Mouse (Mus musculus): ENCODE measurements around the gene Gm45233.
A peak's percentile ranks its signal among the peaks of the same experiment; 100 is the strongest.

Gene Gm45233

DNA sequence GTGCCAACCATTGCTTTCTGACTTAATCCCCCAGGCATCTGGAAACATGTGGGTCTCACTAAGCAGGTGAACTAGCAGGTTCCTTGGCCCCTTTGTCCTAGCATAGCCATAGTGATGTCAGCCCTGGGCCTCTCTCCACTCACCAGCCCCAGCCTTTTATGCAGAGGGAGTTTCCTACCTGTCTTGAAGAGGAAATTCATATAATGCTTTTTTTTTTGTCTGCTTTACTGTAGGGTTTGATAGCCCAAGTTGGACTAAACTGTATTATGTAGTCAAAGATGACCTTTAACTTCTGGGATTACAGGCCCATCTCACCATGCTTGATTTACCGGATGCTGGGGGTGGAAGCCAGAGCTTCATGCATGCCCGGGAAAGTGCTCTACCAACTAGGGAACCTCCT is 5.9 kb downstream of the Gm45233 start:
- DNase-seq (ENCODE audit: low read depth) = no peak

DNA sequence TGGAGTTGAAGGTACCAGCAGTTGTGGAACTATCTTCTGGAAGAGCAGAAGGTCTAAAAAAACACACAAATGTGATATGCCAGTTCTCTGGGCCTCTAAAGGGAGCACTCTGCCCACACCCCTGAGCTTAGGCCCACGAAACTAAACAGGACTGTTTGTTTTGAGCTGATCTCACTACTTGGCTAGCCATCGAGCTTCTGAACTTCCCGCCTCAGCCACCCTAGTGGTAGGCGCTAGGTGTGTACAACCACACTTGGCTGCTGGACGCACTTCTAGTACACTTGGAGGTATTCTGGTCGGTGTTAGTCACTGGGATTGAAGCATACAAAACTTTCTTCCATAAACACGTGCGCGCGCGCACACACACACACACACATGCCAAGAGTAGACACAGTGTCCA is 7.8 kb downstream of the Gm45233 start:
- DNase-seq (ENCODE audit: low read depth) = no peak

DNA sequence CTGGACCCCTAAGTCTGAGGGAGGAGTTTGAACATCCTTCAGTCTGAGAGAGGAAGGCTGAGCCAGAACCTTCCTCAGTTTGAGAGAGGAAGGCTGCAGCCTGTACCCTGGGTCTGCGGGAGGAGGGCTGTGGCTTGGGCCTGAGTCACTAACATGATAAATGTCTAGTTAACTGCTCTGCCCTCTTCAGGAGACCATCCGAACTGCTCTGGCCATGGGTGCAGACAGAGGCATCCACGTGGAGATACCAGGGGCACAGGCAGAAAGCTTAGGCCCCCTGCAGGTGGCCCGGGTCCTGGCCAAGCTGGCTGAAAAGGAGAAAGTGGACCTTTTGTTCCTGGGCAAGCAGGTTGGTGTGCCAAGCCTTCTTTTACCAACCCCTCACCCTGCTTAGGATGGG is 8.7 kb downstream of the Gm45233 start:
- peak; percentile 38 for DNase-seq (ENCODE audit: low read depth)

DNA sequence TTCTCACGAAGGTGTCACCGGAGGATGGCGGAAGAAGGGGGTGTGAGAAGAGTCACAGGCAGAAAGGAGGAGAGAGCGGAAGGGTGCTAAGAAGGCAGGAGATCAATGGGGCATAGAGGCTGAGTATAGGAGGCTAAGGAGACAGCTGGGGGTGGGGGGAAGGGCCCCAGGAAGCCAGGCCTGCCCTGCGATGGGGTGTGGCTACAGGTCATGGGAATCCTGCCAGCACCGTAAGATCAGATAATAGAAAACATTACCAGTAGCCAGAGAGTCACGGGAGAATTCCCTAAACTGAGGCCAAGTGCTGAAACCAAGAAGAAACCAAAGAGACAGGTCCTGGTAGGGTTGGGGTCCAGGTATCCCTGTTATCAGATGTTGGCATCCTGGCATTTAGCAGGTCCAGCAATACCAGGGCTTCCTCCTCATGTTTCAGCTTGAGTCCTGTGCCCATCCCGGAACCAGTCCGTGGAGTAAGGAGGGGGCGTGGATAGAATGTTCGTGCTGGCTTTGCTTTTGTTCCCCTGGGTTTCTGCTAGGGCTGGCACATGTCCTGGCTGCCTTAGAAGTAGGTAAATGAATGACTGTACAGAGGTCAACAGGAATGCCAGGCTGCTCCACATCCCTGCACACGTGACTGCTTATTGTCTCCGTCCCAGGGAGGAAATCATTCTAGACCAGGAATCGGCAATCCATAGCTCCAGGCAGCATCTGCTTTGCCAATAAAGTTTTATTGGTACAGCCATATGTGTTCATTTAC is 9.8 kb downstream of the Gm45233 start:
- no peak for DNase-seq (ENCODE audit: low read depth)

DNA sequence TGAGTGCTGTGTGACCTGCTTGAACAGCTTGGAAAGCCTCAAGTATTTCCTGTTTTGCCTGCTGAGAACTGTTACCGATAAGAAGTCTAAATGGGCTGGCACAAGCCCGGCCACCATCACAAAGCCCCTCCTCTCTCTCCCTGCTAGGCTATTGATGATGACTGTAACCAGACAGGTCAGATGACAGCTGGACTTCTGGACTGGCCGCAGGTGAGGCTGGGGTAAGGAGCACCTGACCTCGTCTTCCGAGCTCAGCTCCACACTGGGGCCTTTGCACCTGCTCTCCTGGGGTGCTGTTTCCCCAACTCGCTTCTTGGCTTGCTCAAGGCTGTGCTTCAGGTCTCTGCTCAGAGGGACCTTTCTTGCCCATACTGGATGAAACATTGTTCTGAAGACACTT is 10.4 kb downstream of the Gm45233 start:
- no peak for DNase-seq (ENCODE audit: low read depth)

DNA sequence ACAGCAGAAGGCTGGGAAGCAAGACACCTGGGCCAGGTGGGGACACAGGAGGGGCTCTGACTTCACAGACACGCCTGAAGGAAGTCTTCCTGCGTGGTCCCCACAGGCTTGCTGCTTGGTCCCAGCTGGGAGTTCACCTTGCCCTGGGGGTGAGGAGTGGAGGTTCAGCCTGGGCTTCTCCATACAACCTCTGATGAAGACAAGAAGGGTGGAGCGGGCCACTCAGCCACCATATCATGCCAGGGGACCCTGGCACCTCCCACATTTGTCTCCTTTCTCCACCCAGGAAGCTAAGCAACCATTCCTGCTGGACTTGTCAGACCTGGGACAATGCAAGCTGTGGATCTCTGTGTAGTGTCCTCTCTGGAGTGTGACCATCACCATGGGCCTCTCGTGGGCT is 18.9 kb downstream of the Gm45233 start, which contains the start of gene Vsig10l:
Vsig10l (plus strand) TSS at position 301 of the 400 bp plus-strand sequence.
- DNase-seq (ENCODE audit: low read depth) = no peak

DNA sequence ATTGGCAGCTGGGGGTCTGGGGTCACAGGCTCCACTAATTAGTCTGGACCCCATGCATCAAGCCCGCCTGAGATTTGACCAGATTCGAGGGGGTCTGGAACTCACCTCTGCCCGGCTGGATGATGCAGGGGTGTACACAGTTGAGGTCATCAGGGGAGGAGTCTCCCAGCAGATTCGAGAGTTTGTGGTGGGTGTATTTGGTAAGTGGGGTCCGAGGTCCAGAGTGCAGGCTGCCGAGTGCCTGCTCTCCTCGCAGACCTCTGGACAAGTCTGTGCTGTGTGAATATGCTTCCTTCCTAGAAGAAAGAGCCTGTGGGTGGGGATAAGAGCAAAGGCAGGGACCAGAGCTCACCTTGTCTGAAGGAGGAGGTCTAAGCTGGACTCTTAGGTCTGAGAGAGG is 20.0 kb downstream of the Gm45233 start:
- DNase-seq (ENCODE audit: low read depth) = no peak

DNA sequence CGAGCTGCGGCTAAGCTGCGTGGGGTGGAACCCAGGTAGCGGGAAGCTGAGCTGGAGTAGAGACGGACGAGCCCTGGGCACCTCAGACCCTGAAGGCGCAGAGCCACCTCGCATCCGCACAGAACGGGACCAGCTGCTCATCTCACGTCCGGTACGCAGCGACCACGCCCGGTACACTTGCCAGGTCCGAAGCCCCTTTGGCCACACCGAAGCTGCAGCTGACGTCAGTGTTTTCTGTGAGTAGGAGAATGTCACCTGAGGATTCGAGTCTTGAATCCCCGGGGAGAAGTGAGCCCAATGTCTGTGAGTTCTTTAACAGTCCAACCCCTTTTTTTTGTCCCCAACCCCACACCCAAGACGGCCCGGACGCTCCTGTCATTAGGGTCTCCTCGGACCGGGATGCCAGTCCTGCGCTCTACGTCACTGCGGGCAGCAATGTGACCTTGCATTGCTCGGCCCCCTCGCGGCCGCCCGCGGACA is 21.0 kb downstream of the Gm45233 start:
- no peak for DNase-seq (ENCODE audit: low read depth)

DNA sequence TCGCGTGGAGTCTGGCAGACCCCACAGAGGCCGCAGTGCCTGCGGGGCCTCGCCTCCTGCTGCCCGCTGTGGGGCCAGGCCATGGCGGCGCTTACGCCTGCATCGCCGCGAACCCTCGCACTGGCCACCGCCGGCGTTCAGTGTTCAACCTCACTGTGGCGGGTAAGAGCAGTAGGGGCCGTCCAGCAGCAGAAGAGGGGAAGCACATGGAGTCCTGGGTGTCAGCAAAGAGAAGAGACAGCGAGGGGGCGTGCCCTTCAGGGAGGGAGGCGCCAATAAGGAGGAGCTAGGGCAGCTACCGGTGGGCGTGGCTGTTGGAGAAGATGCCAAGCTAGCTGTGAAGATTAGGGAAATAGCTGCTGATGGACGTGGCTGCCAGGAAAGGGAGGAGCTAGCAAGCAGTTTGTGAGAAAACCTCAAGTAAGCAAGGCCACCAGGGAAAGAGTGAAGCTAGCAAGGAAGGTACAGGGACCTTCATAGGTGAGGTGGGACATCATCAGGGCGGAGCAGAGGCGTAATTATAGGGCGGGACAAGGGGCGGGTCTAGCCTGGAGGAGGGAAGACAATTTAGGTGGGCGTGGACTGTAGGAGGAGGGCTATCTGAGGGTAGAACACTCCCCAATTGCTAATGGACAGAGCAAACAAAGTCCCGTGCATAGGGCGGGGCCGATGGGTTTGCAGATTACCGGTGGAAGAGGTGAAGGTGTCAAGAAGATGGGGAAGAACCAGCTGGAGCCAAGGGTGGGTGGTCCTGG is 21.6 kb downstream of the Gm45233 start:
- DNase-seq (ENCODE audit: low read depth) = peak; percentile 92

DNA sequence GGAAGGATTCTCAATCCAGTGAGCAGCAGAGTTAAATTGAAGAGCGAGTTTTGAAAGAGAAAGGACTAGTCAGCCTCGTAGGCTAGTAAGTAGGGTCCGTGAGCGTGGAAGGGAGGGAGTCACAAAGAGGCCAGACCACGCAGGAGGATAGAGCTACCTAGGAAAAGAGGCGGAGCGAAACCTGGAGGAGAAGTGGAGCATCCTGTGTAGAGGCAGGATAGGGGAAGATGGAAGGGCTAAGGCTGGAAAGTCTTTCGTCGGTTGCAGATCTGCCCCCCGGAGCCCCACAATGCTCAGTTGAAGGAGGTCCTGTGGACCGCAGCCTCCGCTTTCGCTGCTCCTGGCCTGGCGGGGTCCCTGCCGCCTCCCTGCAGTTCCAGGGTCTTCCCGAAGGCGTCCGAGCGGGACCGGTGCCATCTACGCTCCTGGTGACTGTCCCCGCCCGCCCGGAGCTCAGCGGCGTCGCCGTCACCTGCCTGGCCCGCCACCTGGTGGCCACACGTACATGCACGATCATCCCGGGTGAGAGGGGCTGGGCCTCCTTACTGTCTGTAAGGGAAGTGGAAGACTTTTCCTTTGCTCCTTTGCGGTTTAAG is 22.3 kb downstream of the Gm45233 start:
- DNase-seq (ENCODE audit: low read depth) = peak; percentile 60

DNA sequence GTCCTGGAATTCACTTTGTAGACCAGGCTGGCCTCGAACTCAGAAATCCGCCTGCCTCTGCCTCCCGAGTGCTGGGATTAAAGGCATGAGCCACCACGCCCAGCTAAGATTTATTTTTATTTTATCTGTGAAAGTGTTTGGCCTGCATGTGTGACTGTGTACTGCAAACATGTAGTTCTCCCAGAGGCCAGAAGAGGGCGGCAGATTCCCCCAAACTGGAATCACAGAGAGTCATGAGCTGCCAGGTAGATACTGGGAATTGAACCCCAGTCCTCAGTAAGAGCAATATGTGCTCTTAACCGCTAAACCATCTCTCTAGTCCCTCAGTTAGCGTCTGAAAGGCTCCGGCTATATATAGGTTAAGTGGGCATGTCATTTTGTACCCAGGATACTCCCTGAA is 26.4 kb downstream of the Gm45233 start:
- peak; percentile 37 for DNase-seq (ENCODE audit: low read depth)

DNA sequence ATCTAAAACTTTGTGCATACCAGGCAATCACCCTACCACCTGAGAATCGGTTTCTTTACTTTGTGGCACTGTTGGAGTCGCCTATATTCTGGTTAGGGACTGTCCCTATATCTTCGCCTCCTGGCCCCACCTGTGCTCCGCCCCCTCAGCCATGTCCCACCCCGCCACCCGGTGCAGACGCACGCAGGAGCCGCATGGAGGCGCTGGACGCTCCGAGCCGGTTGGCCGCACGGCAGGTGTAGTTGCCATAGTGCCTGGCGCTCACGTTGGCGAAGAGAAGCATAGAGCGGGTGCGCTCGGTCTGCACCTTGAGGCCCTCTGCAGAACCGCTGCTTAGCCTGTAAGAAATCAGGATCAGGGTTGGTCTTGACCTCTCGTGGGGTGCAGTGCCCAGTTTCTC is 31.8 kb downstream of the Gm45233 start:
- DNase-seq (ENCODE audit: low read depth) = no peak

DNA sequence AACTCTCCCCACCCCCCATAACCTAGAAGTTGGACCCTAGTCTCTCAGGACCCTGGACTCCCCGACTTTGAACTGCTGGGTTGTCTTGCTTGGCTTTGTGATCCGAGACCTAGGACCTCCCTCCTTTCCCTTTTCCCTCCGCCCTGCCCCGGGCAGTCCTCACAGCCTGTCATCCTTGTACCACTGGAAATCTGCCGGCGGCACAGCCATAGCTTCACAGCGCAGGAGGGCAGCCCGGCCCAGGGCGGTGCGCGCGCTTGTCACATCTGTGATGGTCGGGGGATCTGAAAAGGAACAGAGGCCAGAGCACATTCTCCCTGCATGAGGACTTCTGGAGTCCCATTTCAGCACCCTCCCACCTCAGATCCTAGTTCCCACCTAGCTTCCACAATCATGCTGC is 32.4 kb downstream of the Gm45233 start:
- DNase-seq (ENCODE audit: low read depth) = no peak

DNA sequence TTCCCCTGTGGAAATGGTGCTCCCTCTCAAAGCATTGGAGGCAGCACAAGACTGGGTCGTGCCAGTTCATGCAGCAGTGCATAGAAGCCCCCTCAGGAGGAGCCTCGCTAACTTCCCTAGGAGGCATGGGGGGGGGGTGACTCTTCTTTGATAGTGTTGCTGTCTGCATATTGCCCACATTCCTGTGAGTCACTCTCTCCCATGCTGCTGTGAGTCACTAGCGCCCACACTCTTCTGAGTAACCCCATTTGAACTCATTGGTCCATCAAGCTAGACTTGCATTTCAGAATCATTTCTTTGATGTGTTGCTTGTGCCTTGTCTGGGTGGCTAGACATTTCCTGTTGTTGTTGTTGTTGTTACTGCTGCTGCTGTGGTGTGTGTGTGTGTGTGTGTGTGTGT is 37.3 kb downstream of the Gm45233 start:
- DNase-seq (ENCODE audit: low read depth) = no peak

DNA sequence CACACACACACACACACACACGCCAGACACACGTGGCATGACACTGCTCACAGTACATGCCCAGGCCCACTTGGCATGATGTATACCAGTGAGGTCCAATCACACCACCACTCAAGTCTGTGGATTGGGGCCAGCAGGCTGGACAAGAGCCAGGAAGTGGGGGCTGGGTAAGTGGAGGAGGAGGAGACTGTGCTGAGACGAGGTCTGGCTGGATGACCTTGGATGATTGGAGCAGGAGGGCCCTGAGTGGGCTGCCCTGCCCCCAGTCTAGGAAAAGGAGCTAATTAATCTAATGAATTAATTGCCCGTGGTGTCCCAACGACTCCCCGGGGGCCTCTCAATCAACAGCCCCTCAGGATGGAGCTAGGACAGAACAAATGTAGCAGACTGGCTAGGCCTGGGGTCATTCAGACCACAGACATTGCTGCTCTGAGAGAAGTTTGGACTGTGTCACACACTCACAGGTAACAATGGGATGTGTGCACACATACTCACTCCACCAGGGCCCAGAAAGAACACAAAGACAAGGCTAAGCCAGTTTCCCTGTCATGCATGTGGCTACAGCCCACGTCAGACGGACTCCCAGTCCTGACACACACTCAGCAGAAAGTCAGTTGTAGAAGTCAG is 38.3 kb downstream of the Gm45233 start:
- DNase-seq (ENCODE audit: low read depth) = no peak

DNA sequence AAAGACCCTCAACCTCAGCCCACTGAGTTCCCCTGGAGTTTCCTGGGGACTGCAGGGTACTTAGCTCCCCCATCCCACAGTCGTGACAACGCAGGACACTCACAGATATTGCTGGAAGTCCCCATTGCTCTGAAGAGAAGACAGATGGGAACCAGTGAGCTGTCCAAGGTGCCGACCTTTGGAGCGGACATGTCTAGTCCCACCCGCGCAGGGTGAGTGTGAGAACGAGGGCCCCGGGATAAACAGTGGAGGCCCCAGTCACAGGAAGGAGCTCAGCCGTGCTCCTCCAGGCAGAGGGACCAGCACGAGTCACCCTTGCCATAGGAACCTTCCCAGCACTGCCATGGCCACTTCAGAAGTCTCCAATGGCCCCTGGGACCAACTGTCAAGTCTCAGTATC is 39.3 kb downstream of the Gm45233 start:
- DNase-seq (ENCODE audit: low read depth) = no peak

DNA sequence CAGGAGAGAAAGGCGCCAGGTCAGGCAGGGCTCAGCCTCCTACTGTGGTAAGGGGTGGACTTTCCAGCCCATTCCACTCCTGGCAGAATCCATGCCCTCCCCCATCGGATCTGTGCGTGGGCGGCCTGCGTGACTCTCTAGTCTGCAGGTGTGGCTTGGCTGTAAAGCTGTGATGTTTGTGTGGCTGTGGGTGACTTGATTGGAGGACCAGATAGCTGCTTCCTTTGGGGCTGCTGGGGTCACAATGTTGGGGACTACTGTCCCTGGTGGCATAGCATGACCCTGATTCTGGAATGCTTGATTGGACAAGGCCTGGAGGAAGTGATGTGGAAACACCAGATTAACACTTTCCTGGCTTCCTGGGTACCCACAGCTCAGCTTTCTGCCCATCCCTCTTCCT is 44.7 kb downstream of the Gm45233 start:
- DNase-seq (ENCODE audit: low read depth) = no peak

DNA sequence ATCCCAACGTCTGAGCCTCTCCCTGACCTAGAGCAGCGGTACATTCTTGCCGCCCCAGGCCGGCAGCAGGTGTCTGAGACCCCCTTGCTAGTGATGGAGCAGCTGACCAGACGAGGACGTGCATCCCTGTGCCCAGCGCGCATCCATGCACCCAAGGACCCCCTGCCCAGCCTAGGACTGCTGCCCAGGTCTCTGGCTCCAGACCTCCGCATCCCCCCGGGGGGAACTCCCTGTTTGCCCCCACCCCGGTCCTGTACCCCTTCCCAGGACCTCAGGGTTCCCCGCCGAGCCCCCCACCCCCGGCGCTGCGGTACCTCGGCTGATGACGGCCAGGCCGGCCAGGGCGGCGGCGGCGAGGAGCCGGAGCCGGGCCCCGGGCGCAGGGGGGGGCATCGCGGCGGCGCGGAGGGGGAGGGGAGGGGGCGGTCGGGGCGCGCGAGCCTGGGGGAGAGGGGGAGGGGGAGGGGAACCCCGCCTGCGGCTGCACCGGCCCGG is 45.8 kb downstream of the Gm45233 start, which contains the start of gene Iglon5:
Iglon5 (minus strand) TSS at position 445 of the 495 bp plus-strand sequence.
- no peak for DNase-seq (ENCODE audit: low read depth)

DNA sequence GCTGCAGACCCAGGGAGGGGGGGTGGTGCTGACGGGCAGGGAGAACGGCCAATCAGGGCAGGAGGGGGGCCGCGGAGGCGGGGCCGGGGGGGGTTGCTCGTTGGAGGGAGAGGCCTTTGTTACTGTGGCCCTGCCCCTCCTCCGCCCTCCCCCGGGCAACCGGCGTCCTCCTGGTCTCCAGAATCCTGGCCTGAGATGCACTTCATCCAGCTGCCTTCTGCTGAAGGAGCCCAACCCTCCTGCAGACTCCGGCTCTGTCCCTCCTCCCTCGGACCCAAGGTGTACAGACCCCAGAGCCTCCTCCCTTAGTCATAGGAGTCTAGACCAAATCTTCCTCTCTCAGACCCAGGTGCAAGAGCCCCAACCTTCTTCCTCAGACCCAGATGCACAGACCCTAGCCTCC is 46.3 kb downstream of the Gm45233 start:
- no peak for DNase-seq (ENCODE audit: low read depth)

DNA sequence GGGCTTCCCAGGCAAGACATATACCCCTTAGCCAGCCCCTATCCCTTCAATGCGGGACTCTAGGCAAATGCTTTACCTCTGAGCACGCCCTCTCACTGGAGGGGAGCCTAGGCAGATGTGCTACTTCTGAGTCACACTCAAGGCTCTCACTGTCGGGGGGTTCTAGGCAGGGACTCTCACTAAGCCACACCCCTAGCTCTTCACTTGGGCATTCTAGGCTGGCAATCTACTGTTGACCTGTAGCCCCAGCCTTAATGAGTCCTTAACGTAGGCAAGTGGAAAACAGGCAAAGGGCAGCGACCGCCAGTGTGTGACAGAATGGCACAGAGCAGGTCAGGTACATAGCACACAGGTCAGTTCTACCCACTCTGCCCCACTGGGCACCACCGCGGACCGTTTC is 46.9 kb downstream of the Gm45233 start:
- no peak for DNase-seq (ENCODE audit: low read depth)

DNA sequence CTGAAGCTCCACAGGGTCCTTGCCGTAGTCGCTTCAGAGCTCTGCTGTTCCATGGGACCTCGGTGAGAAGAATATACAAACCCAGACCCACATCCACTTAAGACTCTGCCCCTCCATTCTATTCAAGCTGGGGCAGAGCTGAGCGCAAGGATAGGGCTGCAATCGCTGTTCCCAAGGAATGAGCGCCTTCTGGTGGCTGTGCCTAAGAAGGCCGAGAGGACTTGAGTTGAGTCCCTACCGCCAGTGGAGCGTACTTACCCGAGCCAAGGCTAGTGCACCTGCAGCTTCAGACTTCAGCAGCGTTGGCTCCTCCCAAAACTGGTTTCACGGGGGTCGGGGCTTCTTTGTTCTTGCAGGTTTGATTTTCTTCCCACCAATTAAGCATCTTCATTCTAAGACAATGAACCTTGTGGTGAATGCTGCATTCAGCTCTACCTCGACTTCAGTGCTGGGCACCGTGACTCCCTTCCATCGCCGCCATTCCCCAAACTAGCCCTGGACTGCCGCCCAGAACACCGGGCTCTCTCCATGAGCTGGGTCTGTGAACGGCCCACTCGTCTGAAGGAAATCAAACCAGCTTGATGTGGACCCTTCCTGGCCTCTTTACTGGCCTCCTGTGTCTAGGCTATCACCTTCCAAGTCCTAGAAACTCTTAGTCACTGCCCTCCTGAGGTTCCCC is 51.6 kb downstream of the Gm45233 start:
- no peak for DNase-seq (ENCODE audit: low read depth)
